Mouse (Mus musculus) cortical plate, adult 2 months (tissue): ENCODE data around the gene Mgat4b.

Experiments used
- CTCF ChIP-seq: fragments of 200-500 bp; IDR thresholded peaks from 2 replicates; pipeline ENCODE4 v1.5.1; 2011; ENCODE audit warnings: mild to moderate bottlenecking, control low read depth, low read length; ENCODE audit not compliant: insufficient read depth; ENCODE audit errors: extremely low read depth
- POLR2A ChIP-seq: fragments of 200-500 bp; IDR thresholded peaks from 2 replicates; pipeline ENCODE4 v1.6.1; 2011; ENCODE audit warnings: mild to moderate bottlenecking, low read length, control low read depth; ENCODE audit not compliant: insufficient read depth; ENCODE audit errors: extremely low read depth

- TF ChIP-seq CTCF (no peak), POLR2A (no peak)
These were observed 5.3 kb upstream of the Mgat4b start for GRCm38 (mm10) chr11:50205434-50205833.
